ENCODE assay signal across 12 mouse cellular contexts in genomic region chr14:54736555-54737552, GRCm38 (mm10). TPM values are rescaled to one million over a fixed set of nuclear protein-coding genes. Genes with fewer than 3 reads are reported as not detected.
DNase-seq lines count a peak whose midpoint lies in the region; ATAC-seq lines count a peak whose summit lies in the region.
"Had no signal": no experiment of that assay in that cellular context is flagged by ENCODE, and none has a peak within 500 bp of the region (broad histone marks: within the 10 kb centered on the region; RNA-seq: fewer than 3 reads in every experiment).

No protein-coding gene starts in this region.

- no peaks in the 10 kb centered on the region for H3K36me3 ChIP-seq in forebrain, embryonic 13.5 days (ENCODE audit: poor library complexity, severe bottlenecking)

- peak; percentile 52 to 71 for DNase-seq in left cerebral cortex, postnatal 10 days (ENCODE audit: extremely low spot score in 1 of 2, low spot score in 2 of 2)
- DNase-seq in left cerebral cortex, adult 11 months (ENCODE audit: low spot score): no peak
- DNase-seq in left cerebral cortex, postnatal 25 days (ENCODE audit: low spot score in 2 of 2): peak; percentile 57 to 87
- DNase-seq in right cerebral cortex, postnatal 4 days: peak; percentile 32
- DNase-seq in cerebellum, postnatal 10 days: no peak
- no peak for DNase-seq in spleen, adult 18-20 months
- DNase-seq in ovary, postnatal 10 days (ENCODE audit: low spot score): no peak
- DNase-seq: heart, postnatal 14 days had no signal

- ATAC-seq in forebrain, embryonic 13.5 days: 0 out of 2 replicates have a peak, but pooled peaks have one; percentile 48

- intact Hi-C loops in left cerebral cortex, postnatal 10 days (cut with DNase I): loop anchor here (5.0 kb wide), 1 partner anchor 45 kb away; the partner anchor contains the start of gene Slc7a8
- intact Hi-C loops in left cerebral cortex, postnatal 25 days (cut with DNase I): no loop called here

- H3K4me2 ChIP-seq in forebrain, embryonic 13.5 days: no peak overlapping the region

- H3K27ac ChIP-seq in forebrain, embryonic 13.5 days: peak overlapping the region; percentile 40; the same call in 1 of the 2 replicates
- H3K27ac ChIP-seq: macrophage had no signal

- H3K27me3 ChIP-seq in forebrain, embryonic 13.5 days: no peaks in the 10 kb centered on the region

- no peak overlapping the region for H3K4me3 ChIP-seq in forebrain, embryonic 13.5 days

- H3K9me3 ChIP-seq in forebrain, embryonic 13.5 days (replicated peaks): no peaks in the 10 kb centered on the region
- H3K9me3 ChIP-seq: G1E had no signal

- 49% methylated on average over 14 of the region's 14 CpGs for WGBS in forebrain, embryonic 13.5 days

- no peak overlapping the region for H3K9ac ChIP-seq in forebrain, embryonic 13.5 days

- H3K4me1 ChIP-seq in forebrain, embryonic 13.5 days: peaks cover 10% of the 10 kb centered on the region; the same call in 1 of the 2 replicates

RNA-seq across cellular contexts. Expression of gene Cebpe, which starts 24.9 kb away (rescaled TPM):
- total RNA-seq in left cerebral cortex, postnatal 10 days (2021): not detected
- polyA plus RNA-seq in forebrain, embryonic 13.5 days (2015; fragmentation: Nextera tagmentation; extraction: Ambion mirVana): not detected in 2 replicates
- total RNA-seq in left cerebral cortex, postnatal 25 days (2021): not detected
- total RNA-seq: heart, postnatal 14 days; left cerebral cortex, postnatal 36 days had no signal

RNA-seq across cellular contexts. Expression of gene Gm29776, which starts 38.2 kb away (rescaled TPM):
- total RNA-seq in left cerebral cortex, postnatal 10 days (2021): under 1 TPM; 0.15 to 0.22 TPM
- 0.15 TPM in 1 of 2 replicates, not detected in the other for polyA plus RNA-seq in forebrain, embryonic 13.5 days (2015; fragmentation: Nextera tagmentation; extraction: Ambion mirVana)
- under 1 TPM in 1 of 2 experiments, not detected in 1; 0.14 TPM for total RNA-seq in left cerebral cortex, postnatal 25 days (2021)
- total RNA-seq: heart, postnatal 14 days; left cerebral cortex, postnatal 36 days had no signal
- polyA plus RNA-seq: G1E, macrophage had no signal

RNA-seq across cellular contexts. Expression of gene Slc7a8, which starts 44.9 kb away (rescaled TPM):
- 10 to 100 TPM; 62.2 to 67.9 TPM for total RNA-seq in left cerebral cortex, postnatal 10 days (2021)
- polyA plus RNA-seq in forebrain, embryonic 13.5 days (2015; fragmentation: Nextera tagmentation; extraction: Ambion mirVana): 3.2 and 3.5 TPM in 2 replicates
- 10 to 100 TPM; 53.9 to 60.2 TPM for total RNA-seq in left cerebral cortex, postnatal 25 days (2021)

RNA-seq across cellular contexts. Expression of gene Acin1, which starts 50.1 kb away (rescaled TPM):
- total RNA-seq in left cerebral cortex, postnatal 10 days (2021): 100 to 1,000 TPM; 195 to 199 TPM
- polyA plus RNA-seq in forebrain, embryonic 13.5 days (2015; fragmentation: Nextera tagmentation; extraction: Ambion mirVana): 191 and 216 TPM in 2 replicates
- 100 to 1,000 TPM; 180 to 192 TPM for total RNA-seq in left cerebral cortex, postnatal 25 days (2021)

RNA-seq across cellular contexts. Expression of gene 1700123O20Rik, which starts 50.8 kb away (rescaled TPM):
- 10 to 100 TPM; 23.6 to 25.1 TPM for total RNA-seq in left cerebral cortex, postnatal 10 days (2021)
- polyA plus RNA-seq in forebrain, embryonic 13.5 days (2015; fragmentation: Nextera tagmentation; extraction: Ambion mirVana): 84.6 and 87.5 TPM in 2 replicates
- 10 to 100 TPM; 22.8 to 24.2 TPM for total RNA-seq in left cerebral cortex, postnatal 25 days (2021)

Comparison
In these comparisons a context has a peak if more than half of its experiments do, and no peak if none do; other contexts are left out.
1. DNase-seq: peak in left cerebral cortex, postnatal 10 days (2 of 2), left cerebral cortex, postnatal 25 days (2 of 2) and right cerebral cortex, postnatal 4 days (single experiment); none in left cerebral cortex, adult 11 months (single experiment), cerebellum, postnatal 10 days (0 of 2), spleen, adult 18-20 months (0 of 2) and ovary, postnatal 10 days (single experiment).